Mouse (Mus musculus) brain, embryonic 14.5 days (tissue): ENCODE measurements at regions not wholly inside any gene's neighbourhood (a gene's known extent, or its start where the extent isn't known, plus 50 kb on each side); places are given as distances from the start of the nearest gene placed in this dataset.

Source experiments
- CTCF ChIP-seq: fragments of 200-500 bp; IDR thresholded peaks from 2 replicates; pipeline ENCODE4 v1.5.1; 2012; ENCODE audit warnings: inconsistent platforms, mild to moderate bottlenecking, moderate library complexity, borderline replicate concordance; ENCODE audit not compliant: insufficient read depth, insufficient read length; ENCODE audit errors: extremely low read depth
- POLR2A ChIP-seq: fragments of 200-500 bp; IDR thresholded peaks from 2 replicates; pipeline ENCODE4 v1.6.1; 2012; ENCODE audit warnings: mild to moderate bottlenecking, inconsistent platforms, borderline replicate concordance; ENCODE audit not compliant: poor library complexity, insufficient read depth, insufficient read length, severe bottlenecking; ENCODE audit errors: extremely low read depth

- TF ChIP-seq CTCF (no peak), POLR2A (no peak)
These were observed 139.2 kb downstream of the Pja1 start for GRCm38 (mm10) chrX:99331764-99332456.
